Mouse (Mus musculus) forebrain, embryonic 14.5 days (tissue): Measurements from ENCODE around the gene Ssbp3. TPM values are rescaled to one million over a fixed set of nuclear protein-coding genes. Genes with fewer than 3 reads are reported as not detected.

ENCODE experiments used
- ATAC-seq: fragments of 200-750 bp; cut with Nextera tagmentation; 2 replicates; pipeline ENCODE4 v1.8.0; 2017; ENCODE audit warnings: mild to moderate bottlenecking, moderate library complexity
- DNase-seq: peaks from one replicate; pipeline ENCODE4 v3.0.0-alpha.2; 2015; ENCODE audit warnings: low spot score
- H3K27ac ChIP-seq: fragments of 300-500 bp; sonication (generic); 2 replicates; pipeline ENCODE4 v1.5.1; 2014; ENCODE audit warnings: low read depth, mild to moderate bottlenecking, control low read depth, low read length, moderate library complexity
- H3K27me3 ChIP-seq: fragments of 300-500 bp; sonication (generic); replicated peaks from 2 replicates; pipeline ENCODE4 v1.6.1; 2014; ENCODE audit warnings: low read length, control low read depth, mixed read lengths; ENCODE audit not compliant: control insufficient read depth, insufficient read depth
- H3K36me3 ChIP-seq: fragments of 300-500 bp; sonication (generic); 2 replicates; pipeline ENCODE4 v1.6.1; 2014; ENCODE audit warnings: low read length, control low read depth; ENCODE audit not compliant: control insufficient read depth, insufficient read depth
- H3K4me1 ChIP-seq: fragments of 300-500 bp; sonication (generic); 2 replicates; pipeline ENCODE4 v1.6.1; 2014; ENCODE audit warnings: antibody characterized with exemption, low read length, control low read depth; ENCODE audit not compliant: control insufficient read depth, insufficient read depth
- H3K4me2 ChIP-seq: fragments of 300-500 bp; sonication (generic); 2 replicates; pipeline ENCODE4 v1.6.1; 2014; ENCODE audit warnings: mild to moderate bottlenecking, control low read depth, low read length
- H3K4me3 ChIP-seq: fragments of 300-500 bp; sonication (generic); 2 replicates; pipeline ENCODE4 v1.5.1; 2014; ENCODE audit warnings: low read depth, low read length, control low read depth
- H3K9ac ChIP-seq: fragments of 300-500 bp; sonication (generic); 2 replicates; pipeline ENCODE4 v1.6.1; 2014; ENCODE audit warnings: mild to moderate bottlenecking, low read length, control low read depth, moderate library complexity
- H3K9me3 ChIP-seq: fragments of 300-500 bp; sonication (generic); replicated peaks from 2 replicates; pipeline ENCODE4 v1.6.1; 2016; ENCODE audit warnings: low read length, control low read depth, mixed read lengths; ENCODE audit not compliant: control insufficient read depth
- WGBS: fragments of 180-500 bp; shearing (Covaris S2); extraction: QIAGEN DNeasy Blood & Tissue Kit; methylation state at CpG from one replicate; pipeline ENCODE4 v1.1.7; 2014; 5-methylcytosine and 5-hydroxymethylcytosine counted together
- polyA plus RNA-seq: library from polyadenylated mRNA; unstranded; fragments of >200 nt; fragmentation: Nextera tagmentation; extraction: Ambion mirVana; gene quantifications from 2 replicates; pipeline ENCODE4 v1.2.1, GENCODE M21; 2014

Ssbp3 gene
- polyA plus RNA-seq, 1 experiment from 2014 or later = 118 TPM

DNA sequence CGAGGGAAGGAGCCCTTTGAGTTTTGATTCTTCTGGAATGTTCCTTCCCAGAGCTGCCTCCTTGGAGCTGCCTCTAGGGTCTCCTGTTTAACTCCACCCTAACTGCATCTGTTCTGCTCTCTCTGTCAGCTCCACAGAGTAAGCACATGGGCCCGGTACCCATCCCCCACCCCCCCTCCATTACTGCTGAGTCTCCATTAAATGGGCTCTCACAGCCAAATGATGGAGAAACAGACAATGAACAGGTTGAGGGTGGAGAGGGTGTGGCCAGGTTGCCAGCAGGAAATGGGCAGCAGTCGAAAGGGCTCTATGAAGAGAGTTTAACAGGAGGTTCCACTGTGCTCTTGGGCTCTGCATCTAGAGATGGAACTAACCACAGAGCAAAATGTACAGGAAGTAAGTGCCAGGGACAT lies 41.0 kb upstream of the Ssbp3 start:
- no peak for DNase-seq
- H3K27me3 ChIP-seq = no peaks in the 10 kb centered on the region
- H3K9me3 ChIP-seq = no peaks in the 10 kb centered on the region
- H3K9ac ChIP-seq = no peak overlapping the region
- H3K4me3 ChIP-seq = no peak overlapping the region
- no peak overlapping the region for H3K27ac ChIP-seq
- 83% methylated on average over 3 of the region's 3 CpGs for WGBS
- H3K36me3 ChIP-seq = no peaks in the 10 kb centered on the region
- ATAC-seq = no peak
- H3K4me2 ChIP-seq = no peak overlapping the region
- peaks cover 18% of the 10 kb centered on the region for H3K4me1 ChIP-seq

DNA sequence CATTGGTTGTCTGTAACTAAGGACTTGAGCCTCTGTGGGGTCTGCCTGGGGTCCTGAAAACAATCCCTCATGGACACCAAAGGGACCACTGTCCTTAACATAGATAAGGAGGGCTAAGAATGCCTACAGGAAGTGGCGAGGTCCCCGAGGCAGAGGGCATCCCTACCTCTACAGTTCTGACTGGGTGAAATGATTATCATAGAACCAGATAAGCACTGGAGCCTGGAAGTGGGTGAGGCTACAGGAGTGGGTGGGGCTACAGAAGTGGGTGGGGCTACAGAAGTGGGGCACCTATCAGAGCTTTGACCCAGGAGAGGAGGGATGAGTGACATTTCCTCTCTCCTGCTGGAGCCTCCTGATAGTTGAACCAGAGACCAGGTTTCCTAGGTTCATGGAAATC lies 39.9 kb upstream of the Ssbp3 start:
- Histone ChIP-seq H3K4me2 (no peak overlapping the region), H3K27ac (no peak overlapping the region), H3K4me3 (no peak overlapping the region), H3K9me3 (no peaks in the 10 kb centered on the region), H3K4me1 (peaks cover 16% of the 10 kb centered on the region), H3K36me3 (no peaks in the 10 kb centered on the region), H3K9ac (no peak overlapping the region), H3K27me3 (no peaks in the 10 kb centered on the region)
- ATAC-seq = no peak
- no peak for DNase-seq
- WGBS = 89% methylated on average over 2 of the region's 2 CpGs

DNA sequence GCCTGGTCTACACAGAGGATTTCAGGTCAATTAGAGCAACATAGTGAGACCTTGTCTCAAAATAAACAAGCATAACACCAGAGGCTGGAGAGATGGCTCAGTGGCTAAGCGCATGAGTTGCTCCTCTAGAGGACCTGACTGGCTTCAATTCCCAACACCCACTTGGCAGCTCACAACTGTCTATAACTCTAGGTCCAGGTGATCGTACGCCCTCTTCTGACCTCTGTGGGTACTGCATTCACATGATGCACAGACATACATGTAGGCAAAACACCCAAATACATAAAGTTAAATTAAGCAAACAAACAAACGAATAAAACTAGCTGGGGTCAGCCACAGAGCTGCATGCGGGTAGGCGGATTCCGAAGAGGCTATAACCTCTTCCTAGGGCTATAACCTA lies 36.0 kb upstream of the Ssbp3 start:
- no peak overlapping the region for H3K4me2 ChIP-seq
- H3K4me3 ChIP-seq = no peak overlapping the region
- H3K9me3 ChIP-seq = no peaks in the 10 kb centered on the region
- no peaks in the 10 kb centered on the region for H3K36me3 ChIP-seq
- ATAC-seq = no peak
- no peaks in the 10 kb centered on the region for H3K4me1 ChIP-seq
- H3K27me3 ChIP-seq = no peaks in the 10 kb centered on the region
- WGBS = 85% methylated on average over 7 of the region's 7 CpGs
- no peak overlapping the region for H3K9ac ChIP-seq
- DNase-seq = no peak
- no peak overlapping the region for H3K27ac ChIP-seq

DNA sequence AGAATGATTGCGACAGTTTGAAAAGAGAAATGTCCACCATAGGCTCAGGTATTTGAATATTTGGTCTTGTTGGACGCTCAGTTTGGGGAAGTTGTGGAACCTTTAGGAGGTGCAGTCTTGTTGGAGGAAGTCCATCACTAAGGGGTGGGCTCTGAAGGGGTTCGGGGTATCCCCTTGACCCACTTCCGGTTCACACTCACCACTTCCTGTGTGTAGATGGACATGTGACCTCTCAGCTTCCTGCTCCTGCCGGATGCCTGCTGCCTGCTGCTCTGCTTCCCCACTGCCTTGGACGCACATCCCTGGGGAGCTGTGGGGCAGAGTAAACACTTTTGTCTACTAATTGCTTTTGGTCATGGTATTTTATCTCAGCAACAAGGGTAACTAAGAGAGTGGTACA lies 29.4 kb upstream of the Ssbp3 start:
- DNase-seq (no peak), ATAC-seq (no peak)
- Histone ChIP-seq H3K4me1 (no peaks in the 10 kb centered on the region), H3K4me2 (no peak overlapping the region), H3K27ac (no peak overlapping the region), H3K9me3 (no peaks in the 10 kb centered on the region), H3K9ac (no peak overlapping the region), H3K36me3 (no peaks in the 10 kb centered on the region), H3K4me3 (no peak overlapping the region), H3K27me3 (no peaks in the 10 kb centered on the region)
- 88% methylated on average over 6 of the region's 6 CpGs for WGBS

DNA sequence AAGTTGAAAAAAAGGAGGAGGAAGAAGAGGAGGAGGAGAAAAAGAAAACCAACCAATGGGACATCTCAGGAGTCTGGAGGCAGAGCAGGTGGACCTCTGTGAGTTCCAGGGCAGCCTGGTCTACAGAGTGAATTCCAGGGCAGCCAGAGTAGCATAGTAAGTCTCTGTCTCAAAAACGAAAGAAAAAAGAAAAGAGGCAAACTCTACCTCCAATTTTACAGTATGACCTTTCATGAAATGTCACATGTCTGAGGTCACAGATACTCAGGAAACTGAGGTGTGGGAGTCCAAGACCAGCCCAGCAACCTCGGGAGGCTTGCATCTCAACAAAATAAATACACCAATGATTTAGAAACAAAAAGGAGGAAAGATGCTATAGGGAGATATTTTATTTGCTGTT lies 27.4 kb upstream of the Ssbp3 start:
- Histone ChIP-seq H3K9ac (no peak overlapping the region), H3K4me3 (no peak overlapping the region), H3K27ac (no peak overlapping the region), H3K4me1 (no peaks in the 10 kb centered on the region), H3K27me3 (no peaks in the 10 kb centered on the region), H3K4me2 (no peak overlapping the region), H3K9me3 (no peaks in the 10 kb centered on the region), H3K36me3 (no peaks in the 10 kb centered on the region)
- 81% methylated on average over 2 of the region's 2 CpGs for WGBS
- DNase-seq = no peak
- no peak for ATAC-seq

DNA sequence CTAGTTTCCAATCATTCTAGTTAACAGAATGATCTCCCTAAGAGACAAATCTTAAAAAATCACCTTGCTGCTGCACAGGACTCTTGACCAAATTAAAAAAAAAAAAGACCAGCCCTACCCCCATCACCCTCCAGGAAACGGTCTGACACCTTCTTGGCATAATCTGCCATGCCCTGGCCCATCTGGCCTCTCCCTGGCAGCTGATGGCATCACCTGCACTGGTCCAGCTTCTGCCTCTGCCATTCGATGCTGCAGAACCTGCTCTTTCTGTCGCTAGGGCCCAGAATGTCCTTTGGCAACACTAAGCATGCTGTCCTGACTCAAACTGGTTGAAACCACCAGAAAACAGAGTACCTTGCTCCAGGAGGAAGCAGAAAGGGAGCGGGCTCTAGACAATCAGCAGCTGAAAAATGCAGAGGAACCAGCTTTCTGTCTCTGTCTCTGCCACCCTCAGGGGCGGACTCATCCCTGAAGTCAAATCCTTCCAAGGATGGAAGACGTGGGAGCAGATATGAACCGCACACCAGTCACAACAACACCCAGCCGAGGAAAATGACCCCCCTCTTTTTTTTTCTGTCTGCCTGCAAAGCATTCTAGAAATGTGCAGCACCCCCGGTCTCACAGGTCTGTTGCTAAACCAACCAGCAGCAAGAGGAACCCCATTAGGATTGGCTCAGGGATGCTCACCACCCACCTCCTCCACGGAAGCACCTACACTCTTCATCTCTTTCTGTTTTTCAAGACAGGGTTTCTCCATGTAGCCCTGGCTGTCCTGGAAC lies 24.0 kb upstream of the Ssbp3 start:
- Histone ChIP-seq H3K27ac (no peak overlapping the region), H3K4me3 (no peak overlapping the region), H3K9me3 (no peaks in the 10 kb centered on the region), H3K36me3 (no peaks in the 10 kb centered on the region), H3K4me2 (no peak overlapping the region), H3K9ac (no peak overlapping the region), H3K27me3 (no peaks in the 10 kb centered on the region), H3K4me1 (no peaks in the 10 kb centered on the region)
- WGBS = 77% methylated on average over 10 of the region's 10 CpGs
- ATAC-seq (no peak), DNase-seq (no peak)

DNA sequence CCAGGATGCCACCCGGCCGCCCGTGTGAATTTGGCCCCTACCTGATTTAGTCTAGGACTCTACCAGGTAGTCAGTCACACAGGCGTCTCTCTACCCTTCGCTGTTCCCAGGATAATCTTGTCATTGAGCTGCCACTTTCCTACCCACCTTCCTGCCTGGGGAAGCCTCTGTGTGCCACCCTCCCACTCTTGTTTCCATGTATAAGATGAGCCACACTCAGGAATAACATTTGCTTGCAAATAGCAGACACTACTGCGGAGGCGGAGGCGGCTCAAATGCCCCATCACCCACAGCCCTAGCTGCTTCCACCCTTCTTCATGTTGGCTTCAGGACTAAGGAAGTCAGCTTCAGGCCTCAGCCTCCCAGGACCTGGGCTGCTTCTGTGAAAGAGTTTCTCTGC lies 14.4 kb upstream of the Ssbp3 start:
- Histone ChIP-seq H3K9me3 (no peaks in the 10 kb centered on the region), H3K36me3 (no peaks in the 10 kb centered on the region), H3K9ac (no peak overlapping the region), H3K4me3 (no peak overlapping the region), H3K4me1 (no peaks in the 10 kb centered on the region), H3K4me2 (no peak overlapping the region), H3K27me3 (no peaks in the 10 kb centered on the region), H3K27ac (no peak overlapping the region)
- 88% methylated on average over 8 of the region's 8 CpGs for whole genome bisulfite sequencing
- no peak for DNase-seq
- ATAC-seq = no peak

DNA sequence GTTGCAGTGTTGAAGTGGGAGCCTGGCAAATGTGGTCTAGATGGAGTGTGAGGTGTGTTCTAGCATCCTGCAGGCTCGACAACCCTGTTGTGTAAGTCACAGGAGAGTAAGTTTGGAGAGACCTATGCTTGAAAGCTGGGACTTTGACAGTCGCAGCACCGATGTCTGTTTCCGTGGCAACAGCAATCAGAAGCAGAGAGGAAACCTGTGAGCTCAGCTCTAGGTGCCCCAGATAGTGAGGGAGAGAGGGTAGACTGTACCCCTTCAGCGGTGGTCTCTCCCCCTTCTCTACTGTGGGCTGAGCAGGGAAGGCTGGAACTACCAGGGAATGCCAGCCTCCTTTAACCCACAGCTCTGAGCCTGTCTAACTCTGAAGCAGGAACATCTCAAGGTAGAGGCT lies 11.6 kb upstream of the Ssbp3 start:
- Histone ChIP-seq H3K4me2 (no peak overlapping the region), H3K4me3 (no peak overlapping the region), H3K36me3 (no peaks in the 10 kb centered on the region), H3K9ac (no peak overlapping the region), H3K9me3 (no peaks in the 10 kb centered on the region), H3K27ac (no peak overlapping the region), H3K4me1 (no peaks in the 10 kb centered on the region), H3K27me3 (no peaks in the 10 kb centered on the region)
- DNase-seq = peak; percentile 51
- ATAC-seq = peak; percentile 48; the same call in 1 of the 2 replicates
- WGBS = 66% methylated on average over 5 of the region's 5 CpGs

DNA sequence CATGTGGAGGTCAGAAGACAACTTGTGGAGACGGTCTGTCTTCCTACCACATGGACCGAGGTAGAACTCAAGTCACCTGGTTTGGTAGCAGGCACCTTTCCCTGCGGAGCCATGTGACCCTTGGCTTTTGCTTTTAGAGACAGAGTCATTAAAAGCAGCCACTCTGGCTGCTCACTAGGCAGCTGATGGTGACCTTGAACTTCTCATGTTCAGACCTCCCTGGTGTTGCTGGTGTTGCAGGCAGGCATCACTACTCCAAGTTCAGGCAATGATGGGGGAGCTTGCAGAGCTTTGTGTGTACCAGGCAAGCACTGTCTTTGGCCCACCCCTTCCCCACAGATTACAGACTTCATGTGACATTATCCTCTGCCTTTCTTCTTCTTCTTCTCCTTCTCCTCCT lies 11.0 kb upstream of the Ssbp3 start:
- H3K4me1 ChIP-seq = no peaks in the 10 kb centered on the region

More for the DNA sequence above, 11.0 kb upstream of the Ssbp3 start:
- Histone ChIP-seq H3K27ac (no peak overlapping the region), H3K9ac (no peak overlapping the region), H3K4me2 (no peak overlapping the region), H3K4me3 (no peak overlapping the region), H3K9me3 (no peaks in the 10 kb centered on the region), H3K27me3 (no peaks in the 10 kb centered on the region), H3K36me3 (no peaks in the 10 kb centered on the region)
- ATAC-seq (no peak), DNase-seq (no peak)
- WGBS = 90% methylated on average over 3 of the region's 3 CpGs
